Comparison of ENCODE assay signal across 12 mouse cellular contexts in genomic region chr7:114087341-114087740, GRCm38 (mm10). TPM values are rescaled to one million over a fixed set of nuclear protein-coding genes. Genes with fewer than 3 reads are reported as not detected.
DNase-seq lines count a peak whose midpoint lies in the region; ATAC-seq and TF ChIP-seq lines count a peak whose summit lies in the region.
"Had no signal": no experiment of that assay in that cellular context is flagged by ENCODE, and none has a peak within 500 bp of the region (broad histone marks: within the 10 kb centered on the region; RNA-seq: fewer than 3 reads in every experiment).

No protein-coding gene starts in this region.

- H3K27ac ChIP-seq in kidney, postnatal 0 days = no peak overlapping the region
- no peak overlapping the region for H3K27ac ChIP-seq in kidney, embryonic 15.5 days
- peak overlapping the region; percentile 54 for H3K27ac ChIP-seq in spleen, adult 2 months (ENCODE audit: insufficient read depth, low read length)
- no peak overlapping the region for H3K27ac ChIP-seq in lung, postnatal 0 days (ENCODE audit: low read length)
- H3K27ac ChIP-seq: forebrain, embryonic 15.5 days had no signal

- H3K4me2 ChIP-seq in kidney, postnatal 0 days (ENCODE audit: low read length) = 0 out of 2 replicates have a peak overlapping the region, but pooled peaks have one; percentile 3
- no peak overlapping the region for H3K4me2 ChIP-seq in kidney, embryonic 15.5 days
- no peak overlapping the region for H3K4me2 ChIP-seq in lung, postnatal 0 days (replicated peaks; ENCODE audit: low read depth, low read length)
- H3K4me2 ChIP-seq: forebrain, embryonic 15.5 days had no signal

- no peaks in the 10 kb centered on the region for H3K36me3 ChIP-seq in kidney, postnatal 0 days (ENCODE audit: insufficient read depth, low read length)
- H3K36me3 ChIP-seq in kidney, embryonic 15.5 days = no peaks in the 10 kb centered on the region
- no peaks in the 10 kb centered on the region for H3K36me3 ChIP-seq in spleen, adult 2 months (ENCODE audit: control insufficient read depth, insufficient read depth, low read length)
- H3K36me3 ChIP-seq in lung, postnatal 0 days (ENCODE audit: insufficient read depth, low read length) = no peaks in the 10 kb centered on the region
- H3K36me3 ChIP-seq: forebrain, embryonic 15.5 days; hindbrain, embryonic 10.5 days had no signal

- no peak overlapping the region for H3K9ac ChIP-seq in kidney, postnatal 0 days (ENCODE audit: low read depth, low read length)
- H3K9ac ChIP-seq in kidney, embryonic 15.5 days = no peak overlapping the region
- H3K9ac ChIP-seq in lung, postnatal 0 days (replicated peaks; ENCODE audit: low read depth) = no peak overlapping the region
- H3K9ac ChIP-seq: forebrain, embryonic 15.5 days; liver, postnatal 0 days had no signal

- no peak for TF ChIP-seq EP300 in lung, postnatal 0 days (IDR thresholded peaks at IDR 0.05)

- peak; percentile 64 to 68 for DNase-seq in adrenal gland, adult (ENCODE audit: inconsistent age in 2 of 2, low spot score in 1 of 2)
- no peak for DNase-seq in adrenal gland, adult 18-20 months (ENCODE audit: low spot score in 2 of 2)
- no peak for DNase-seq in kidney, postnatal 0 days (ENCODE audit: low spot score)
- no peak for DNase-seq in spleen, adult 2 months (ENCODE audit: low read depth in 1 of 2, low spot score in 2 of 2)
- no peak for DNase-seq in spleen, postnatal 36 days (ENCODE audit: low spot score in 2 of 2)
- DNase-seq in thymus, postnatal 0 days (ENCODE audit: low spot score) = no peak
- DNase-seq in lung, postnatal 0 days (ENCODE audit: low spot score) = no peak
- DNase-seq: kidney, adult 9 months; liver, postnatal 0 days had no signal

- no peak for TF ChIP-seq CTCF in kidney, postnatal 0 days (IDR thresholded peaks at IDR 0.05; ENCODE audit: low read depth)
- TF ChIP-seq CTCF in spleen, adult 2 months (IDR thresholded peaks at IDR 0.05; ENCODE audit: extremely low read depth, insufficient read depth, insufficient read length, insufficient replicate concordance) = no peak
- TF ChIP-seq CTCF in lung, postnatal 0 days (IDR thresholded peaks at IDR 0.05) = no peak

- 36% methylated on average over 6 of the region's 6 CpGs for WGBS in kidney, postnatal 0 days
- WGBS in kidney, embryonic 15.5 days = 31% methylated on average over 6 of the region's 6 CpGs
- WGBS in spleen, adult 2 months = 69% methylated on average over 6 of the region's 6 CpGs
- WGBS in lung, postnatal 0 days = 22% methylated on average over 6 of the region's 6 CpGs

- peaks cover 8% of the 10 kb centered on the region; the same call in 1 of the 2 replicates for H3K4me1 ChIP-seq in kidney, postnatal 0 days (replicated peaks; ENCODE audit: insufficient read depth, low read length)
- peaks cover 55% of the 10 kb centered on the region for H3K4me1 ChIP-seq in kidney, embryonic 15.5 days
- H3K4me1 ChIP-seq in spleen, adult 2 months (ENCODE audit: control insufficient read depth, insufficient read depth, insufficient read length) = peaks cover 58% of the 10 kb centered on the region
- peaks cover 7% of the 10 kb centered on the region; the same call in 1 of the 2 replicates for H3K4me1 ChIP-seq in lung, postnatal 0 days (ENCODE audit: insufficient read depth, low read depth, low read length)

- TF ChIP-seq POLR2A in spleen, adult 2 months (IDR thresholded peaks at IDR 0.05; ENCODE audit: low read depth, low read length) = no peak

- no peak for ATAC-seq in kidney, postnatal 0 days (replicated peaks; ENCODE audit: low FRiP score, low read depth)
- ATAC-seq in kidney, embryonic 15.5 days (replicated peaks; ENCODE audit: low FRiP score) = no peak
- no peak for ATAC-seq in lung, postnatal 0 days
- ATAC-seq: forebrain, embryonic 15.5 days; liver, postnatal 0 days had no signal

- no peak overlapping the region for H3K4me3 ChIP-seq in kidney, postnatal 0 days (replicated peaks; ENCODE audit: low read depth, low read length)
- H3K4me3 ChIP-seq in kidney, embryonic 15.5 days (replicated peaks) = no peak overlapping the region
- no peak overlapping the region for H3K4me3 ChIP-seq in spleen, adult 2 months (ENCODE audit: extremely low read depth, insufficient read depth, insufficient read length)
- no peak overlapping the region for H3K4me3 ChIP-seq in lung, postnatal 0 days (ENCODE audit: low read depth, low read length)
- H3K4me3 ChIP-seq: forebrain, embryonic 15.5 days; hindbrain, embryonic 10.5 days had no signal

- no peaks in the 10 kb centered on the region for H3K9me3 ChIP-seq in kidney, postnatal 0 days (replicated peaks; ENCODE audit: low read length)
- no peaks in the 10 kb centered on the region for H3K9me3 ChIP-seq in kidney, embryonic 15.5 days (replicated peaks)
- H3K9me3 ChIP-seq in lung, postnatal 0 days (ENCODE audit: low read length) = no peaks in the 10 kb centered on the region
- H3K9me3 ChIP-seq: forebrain, embryonic 15.5 days; hindbrain, embryonic 10.5 days had no signal

- H3K27me3 ChIP-seq in kidney, postnatal 0 days (ENCODE audit: insufficient read depth, low read length) = no peaks in the 10 kb centered on the region
- no peaks in the 10 kb centered on the region for H3K27me3 ChIP-seq in kidney, embryonic 15.5 days
- no peaks in the 10 kb centered on the region for H3K27me3 ChIP-seq in spleen, adult 2 months (ENCODE audit: control insufficient read depth, insufficient read depth, low read length)
- H3K27me3 ChIP-seq in lung, postnatal 0 days (replicated peaks; ENCODE audit: insufficient read depth, low read length) = no peaks in the 10 kb centered on the region
- H3K27me3 ChIP-seq: forebrain, embryonic 15.5 days had no signal

RNA-seq across cellular contexts. Expression of gene Rras2, which starts 30.2 kb away (rescaled TPM):
- 10 to 100 TPM; 30.5 to 53.7 TPM for total RNA-seq in adrenal gland, adult 18-20 months (2021)
- 46.3 and 51.2 TPM in 2 replicates for polyA plus RNA-seq in kidney, postnatal 0 days (2015; fragmentation: Nextera tagmentation; extraction: Ambion mirVana)
- 36.0 and 39.9 TPM in 2 replicates for polyA plus RNA-seq in kidney, embryonic 15.5 days (2015; fragmentation: Nextera tagmentation; extraction: Ambion mirVana)
- polyA plus RNA-seq in spleen, adult 2 months (2012; rRNA removed) = 14.4 and 29.0 TPM in 2 replicates
- 56.8 and 58.2 TPM in 2 replicates for polyA plus RNA-seq in thymus, postnatal 0 days (2015; fragmentation: Nextera tagmentation; extraction: Ambion mirVana)
- polyA plus RNA-seq in lung, postnatal 0 days (2015; fragmentation: Nextera tagmentation; extraction: Ambion mirVana) = 77.7 and 83.6 TPM in 2 replicates

Comparison
In these comparisons a context has a peak if more than half of its experiments do, and no peak if none do; other contexts are left out.
1. DNase-seq: peak in adrenal gland, adult (2 of 2); none in adrenal gland, adult 18-20 months (0 of 2), kidney, postnatal 0 days (single experiment), spleen, adult 2 months (0 of 2), spleen, postnatal 36 days (0 of 2), thymus, postnatal 0 days (single experiment) and lung, postnatal 0 days (single experiment).